Mouse (Mus musculus) left cerebral cortex, postnatal 14 days (tissue): ENCODE measurements at regions not wholly inside any gene's neighbourhood (a gene's known extent, or its start where the extent isn't known, plus 50 kb on each side); places are given as distances from the start of the nearest gene placed in this dataset.
"Not testable (repeated sequence)": the region's sequence is repeated elsewhere in the genome, so short reads cannot be mapped to it uniquely, and the experiment has no call there.

ENCODE experiments used
- DNase-seq, 2 experiments: peaks; one replicate each; pipeline ENCODE4 v3.0.0; 2021 to 2022; ENCODE audit warnings: low spot score in 2 of 2, mixed read lengths in 1 of 2
- intact Hi-C: fragments of 180-260 bp; cut with DNase I; formaldehyde crosslinking; loops from one replicate; pipeline ENCODE4 v1.15.1; 2025

- DNase-seq, result no peak
- intact Hi-C loops, result no loop called here
These were observed 418.0 kb upstream of the Slc39a10 start for GRCm38 (mm10) chr1:47310572-47311075.

GRCm38 (mm10) chr1:47306961-47307360, 414.3 kb upstream of the Slc39a10 start:
- intact Hi-C loops, result no loop called here
- DNase-seq, result no peak

DNA sequence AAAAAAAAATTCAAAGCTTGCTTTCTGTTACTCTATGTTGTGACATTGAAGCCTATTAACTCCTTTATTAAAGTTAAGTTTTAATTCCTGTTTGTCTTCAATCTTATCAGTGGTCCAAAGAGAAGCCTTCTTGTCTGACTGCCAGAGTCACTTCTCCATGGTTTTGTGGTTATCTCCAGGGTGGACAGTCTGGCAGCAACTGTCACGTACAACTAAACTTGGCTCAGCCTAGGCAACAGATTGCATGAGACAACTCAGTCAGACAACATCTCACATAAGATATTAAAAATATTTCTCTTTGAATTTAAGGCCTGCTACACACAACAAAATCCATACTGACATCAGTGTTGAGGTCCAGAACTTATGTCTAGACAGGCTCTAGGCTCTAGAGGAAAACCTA, 406.7 kb upstream of the Slc39a10 start:
- intact Hi-C loops, result no loop called here
- no peak for DNase-seq

DNA sequence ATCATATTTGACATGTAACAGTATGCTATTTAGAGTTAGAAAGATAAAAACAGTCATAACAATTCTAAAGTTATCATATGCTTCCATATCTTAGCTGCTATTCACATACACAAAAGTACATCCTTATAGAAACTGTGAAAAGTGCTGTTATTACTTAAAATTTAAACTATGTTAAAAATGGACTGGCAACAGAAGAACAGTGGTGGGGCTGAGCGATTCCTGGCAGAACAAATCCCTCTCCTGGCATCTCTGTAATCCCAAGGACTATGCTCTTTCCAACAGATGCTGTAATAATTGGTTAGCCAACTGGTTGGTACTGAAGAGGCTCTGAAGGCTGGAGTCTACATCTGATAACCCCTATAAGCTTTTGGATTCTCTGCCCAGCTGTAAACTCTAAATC, 393.0 kb upstream of the Slc39a10 start:
- peak in 1 of 2 experiments; percentile 8 for DNase-seq
- intact Hi-C loops, result no loop called here

DNA sequence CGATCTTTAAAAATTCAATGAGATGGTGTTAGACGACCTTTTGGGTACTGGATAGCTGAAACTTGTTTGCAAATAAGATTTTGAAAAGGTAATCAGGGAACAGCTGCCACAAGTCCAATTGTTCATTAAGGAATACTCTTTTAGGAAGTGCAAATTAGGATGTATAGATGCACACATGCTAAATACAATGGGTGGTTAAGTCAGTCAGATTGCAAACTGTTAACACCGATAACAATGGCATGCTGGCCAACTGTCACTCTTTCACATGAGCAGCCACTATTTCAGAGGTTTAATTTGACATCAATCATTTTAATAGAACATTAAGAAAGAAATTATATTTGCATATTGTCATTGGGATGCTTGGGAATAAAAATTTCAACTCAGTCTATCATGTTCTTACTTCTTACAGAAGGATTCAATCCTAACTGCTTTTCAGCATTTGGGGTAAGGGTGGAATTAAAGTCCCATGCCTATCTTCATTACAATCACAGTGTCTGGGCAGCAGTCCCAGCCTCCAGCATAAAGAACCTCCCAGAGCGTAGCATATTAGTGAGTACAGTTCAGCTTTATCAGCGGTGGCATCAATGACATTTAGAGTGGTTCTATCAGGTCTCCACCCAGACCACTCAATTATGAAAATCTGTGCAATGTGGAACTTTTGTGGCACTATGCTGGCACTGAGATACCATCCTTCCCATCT, 385.8 kb upstream of the Slc39a10 start:
- intact Hi-C loops, result no loop called here
- DNase-seq, result no peak

- intact Hi-C loops, result no loop called here
These were observed 385.2 kb upstream of the Slc39a10 start for GRCm38 (mm10) chr1:47277839-47278238.

DNA sequence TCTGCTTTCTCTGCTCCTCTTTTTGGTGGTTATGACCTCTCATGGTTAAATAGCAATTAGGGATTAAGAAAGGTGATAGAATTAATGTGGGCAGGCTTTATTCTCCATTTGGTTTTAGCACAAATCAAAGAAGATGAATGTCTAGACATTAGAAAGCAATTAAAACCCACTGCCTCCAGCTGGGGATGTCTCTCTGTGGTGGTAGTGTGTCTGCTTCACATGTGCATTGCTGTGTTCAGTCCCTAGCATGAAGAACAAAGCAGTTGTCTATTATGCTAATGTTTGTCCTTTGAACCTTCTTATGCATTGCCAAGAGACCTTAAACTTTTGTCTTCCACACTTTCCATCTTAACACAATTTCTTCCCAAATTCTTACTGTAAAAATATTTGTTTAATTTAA, 379.5 kb upstream of the Slc39a10 start:
- DNase-seq, result no peak
- intact Hi-C loops, result no loop called here

More at GRCm38 (mm10) chr1:47277839-47278238, 385.2 kb upstream of the Slc39a10 start:
- DNase-seq, result peak; percentile 69 to 72

DNA sequence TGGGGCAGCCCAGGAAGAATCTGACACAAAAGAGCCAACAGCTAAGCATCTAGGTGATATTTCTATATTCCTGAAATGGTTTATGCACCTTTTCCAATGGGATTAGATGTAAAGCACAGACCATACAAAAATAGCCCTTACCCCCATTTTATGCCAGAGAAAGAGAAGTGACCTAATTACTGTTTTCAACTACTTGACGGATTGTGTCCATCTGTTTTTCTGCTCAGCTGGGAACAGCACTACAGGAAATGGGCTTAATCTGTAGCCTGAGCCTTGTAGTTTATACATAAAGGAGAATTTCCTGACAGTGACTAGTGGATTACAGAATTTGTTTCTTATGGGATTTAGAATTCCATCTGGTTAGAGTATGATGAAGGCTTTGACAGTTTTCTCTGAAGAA, 371.0 kb upstream of the Slc39a10 start:
- no peak for DNase-seq
- intact Hi-C loops, result loop anchor here (10.0 kb wide), 1 partner anchor 409 kb away; no protein-coding TSS in a partner anchor

- no peak for DNase-seq
- intact Hi-C loops, result loop anchor here (10.0 kb wide), 1 partner anchor 407 kb away; no protein-coding TSS in a partner anchor
These were observed 369.0 kb upstream of the Slc39a10 start for GRCm38 (mm10) chr1:47261505-47262130.

DNA sequence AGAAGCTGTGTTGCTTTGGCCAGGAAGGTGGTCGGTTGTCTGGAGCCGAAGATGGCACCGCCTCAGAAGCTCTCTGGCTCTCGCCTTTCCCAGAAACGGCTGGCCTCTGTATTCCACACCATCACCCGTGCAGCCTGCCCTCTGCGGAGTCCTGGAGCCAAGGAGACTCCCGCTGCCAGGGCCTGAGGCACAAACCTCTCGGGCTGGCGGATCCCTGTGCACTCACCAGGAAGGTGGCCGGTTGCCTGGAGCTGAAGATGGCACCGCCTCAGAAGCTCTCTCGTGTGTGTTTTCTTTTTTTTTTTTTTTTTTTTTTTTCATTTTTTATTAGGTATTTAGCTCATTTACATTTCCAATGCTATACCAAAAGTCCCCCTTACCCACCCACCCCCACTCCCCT, 358.1 kb upstream of the Slc39a10 start:
- intact Hi-C loops, DNase-seq: not testable (repeated sequence)

GRCm38 (mm10) chr1:47217088-47217487, 324.4 kb upstream of the Slc39a10 start:
- peak in 1 of 2 experiments; percentile 7 for DNase-seq
- intact Hi-C loops, result no loop called here

- DNase-seq, result no peak
- intact Hi-C loops, result no loop called here
These were observed 323.9 kb upstream of the Slc39a10 start for GRCm38 (mm10) chr1:47216419-47217002.

GRCm38 (mm10) chr1:47213476-47213875, 320.8 kb upstream of the Slc39a10 start:
- no peak for DNase-seq
- intact Hi-C loops, result no loop called here

DNA sequence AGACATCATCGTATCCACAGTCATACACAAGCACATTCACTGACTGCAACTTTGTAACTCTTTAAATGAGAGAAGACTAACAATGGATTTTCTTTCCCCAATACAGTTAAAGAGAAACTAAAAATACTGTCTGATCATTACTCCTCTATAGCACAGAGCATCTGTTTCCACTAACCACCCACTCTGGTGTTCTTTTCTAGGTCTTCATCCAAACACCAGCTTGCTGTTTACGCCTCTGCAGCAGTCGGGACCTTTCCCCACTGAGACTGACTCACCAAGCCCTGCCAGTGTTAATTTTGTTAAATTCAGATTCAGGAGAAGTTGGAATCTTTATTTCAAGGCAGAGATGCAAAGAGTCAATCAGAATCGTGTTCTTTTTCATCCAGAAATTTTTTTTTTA, 300.3 kb upstream of the Slc39a10 start:
- intact Hi-C loops, result no loop called here
- peak; percentile 42 to 53 for DNase-seq

DNA sequence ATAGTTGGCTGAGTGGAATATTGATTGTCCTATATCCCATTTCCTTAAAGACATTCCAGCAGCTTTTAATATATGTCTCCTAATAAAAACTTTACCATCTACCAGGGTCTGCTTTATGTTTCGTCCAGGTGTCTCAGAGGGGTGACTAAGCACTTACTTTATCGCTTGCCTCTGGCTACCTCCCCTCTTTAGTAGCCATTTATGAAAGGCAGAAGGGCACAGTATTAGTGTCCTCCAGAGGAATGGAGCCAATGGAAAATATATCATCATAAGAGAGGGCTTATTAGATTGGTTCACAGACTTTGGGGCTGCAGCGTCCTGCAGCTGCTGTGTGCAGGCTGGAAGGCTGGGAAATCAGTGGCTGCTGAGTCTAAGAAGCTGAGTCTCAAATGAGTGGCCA, 271.8 kb upstream of the Slc39a10 start:
- DNase-seq, result no peak
- intact Hi-C loops, result no loop called here

DNA sequence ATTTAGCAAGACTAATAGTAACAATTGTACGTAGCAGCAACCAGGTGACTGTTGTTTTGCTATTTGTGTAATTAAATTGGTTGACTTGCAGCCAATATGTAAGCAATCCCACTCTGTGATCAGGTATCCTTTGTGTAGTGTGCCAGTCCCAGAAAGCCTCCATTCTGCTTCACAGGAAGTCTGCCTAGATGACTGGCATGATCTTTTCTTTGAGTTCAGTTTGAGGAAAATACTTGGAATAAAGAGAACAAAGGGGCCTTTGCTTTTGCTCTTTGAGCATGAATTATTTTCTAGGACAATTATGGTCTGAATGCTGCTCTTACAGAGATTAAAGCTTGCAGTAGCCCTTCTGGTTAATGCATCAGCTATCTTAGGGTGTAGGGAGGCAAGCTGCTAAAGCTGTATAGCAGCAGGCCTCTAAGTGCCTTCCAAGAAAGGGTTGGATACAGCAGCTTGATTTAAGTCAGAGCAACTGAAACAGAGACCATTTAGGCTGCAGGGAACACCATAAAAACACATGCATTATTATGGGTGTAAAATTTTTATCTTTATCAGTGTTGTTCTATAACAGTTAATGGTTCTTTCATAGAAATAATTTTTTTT, 271.3 kb upstream of the Slc39a10 start:
- intact Hi-C loops, result no loop called here
- no peak for DNase-seq

- DNase-seq, result peak in 1 of 2 experiments; percentile 3
These were observed 237.4 kb upstream of the Slc39a10 start for GRCm38 (mm10) chr1:47130031-47130430.

DNA sequence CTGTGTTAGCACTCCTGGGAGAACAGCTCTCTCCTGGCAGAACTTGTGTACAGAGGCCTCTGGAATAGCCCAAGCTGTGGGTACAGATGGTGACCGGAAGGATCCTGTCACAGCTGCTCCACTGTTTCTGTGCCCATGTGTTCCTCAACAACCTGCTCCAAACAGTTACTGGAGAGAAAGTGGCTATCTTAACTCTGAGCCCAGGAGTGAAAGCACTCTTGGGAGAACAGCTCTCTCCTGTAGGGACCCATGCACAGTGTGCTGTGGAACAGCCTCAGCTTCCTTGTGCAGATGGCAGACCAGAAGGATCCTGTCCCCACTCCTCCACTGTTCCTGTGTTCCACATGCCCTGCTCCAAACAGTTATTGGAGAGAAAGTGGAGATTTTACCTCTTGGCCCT, 227.0 kb upstream of the Slc39a10 start:
- intact Hi-C loops, result no loop called here
- DNase-seq, result no peak

More at GRCm38 (mm10) chr1:47130031-47130430, 237.4 kb upstream of the Slc39a10 start:
- intact Hi-C loops, result not testable (repeated sequence)

DNA sequence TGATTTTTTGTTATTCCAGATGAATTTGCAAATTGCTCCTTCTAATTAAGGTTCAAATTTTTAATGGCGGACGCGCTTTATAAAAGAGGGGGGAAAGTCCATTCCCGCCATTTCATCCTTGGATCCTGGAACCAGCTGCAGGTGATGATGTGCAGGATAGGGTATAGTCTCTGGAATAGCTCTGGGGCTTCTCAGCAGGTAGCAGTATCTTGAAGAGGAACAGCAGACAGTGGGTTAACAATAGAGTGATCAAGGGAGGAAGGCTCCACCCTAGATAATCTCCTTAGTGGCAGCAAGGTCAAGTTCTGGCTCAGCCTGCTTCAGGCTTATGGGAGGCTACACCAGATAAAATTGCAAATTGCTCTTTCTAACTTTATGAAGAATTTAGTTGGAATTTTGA, 224.0 kb upstream of the Slc39a10 start:
- DNase-seq, intact Hi-C loops: not testable (repeated sequence)

GRCm38 (mm10) chr1:47112494-47112893, 219.8 kb upstream of the Slc39a10 start:
- intact Hi-C loops, result no loop called here
- DNase-seq, result no peak
